Mouse (Mus musculus): ENCODE data around the gene Efhd2. TPM values are rescaled to one million over a fixed set of nuclear protein-coding genes. Genes with fewer than 3 reads are reported as not detected.

Gene Efhd2
- total RNA-seq, 1 experiment from 2014 or later, result 47.2 TPM

GRCm38 (mm10) chr4:141866933-141867490 is 7.7 kb downstream of the Efhd2 start:
- ATAC-seq (replicated peaks in 1 of 2; ENCODE audit: insufficient read depth in 1 of 2, low FRiP score in 2 of 2, low TSS enrichment in 1 of 2, low read depth in 1 of 2, poor library complexity in 2 of 2, severe bottlenecking in 2 of 2), result no peak

DNA sequence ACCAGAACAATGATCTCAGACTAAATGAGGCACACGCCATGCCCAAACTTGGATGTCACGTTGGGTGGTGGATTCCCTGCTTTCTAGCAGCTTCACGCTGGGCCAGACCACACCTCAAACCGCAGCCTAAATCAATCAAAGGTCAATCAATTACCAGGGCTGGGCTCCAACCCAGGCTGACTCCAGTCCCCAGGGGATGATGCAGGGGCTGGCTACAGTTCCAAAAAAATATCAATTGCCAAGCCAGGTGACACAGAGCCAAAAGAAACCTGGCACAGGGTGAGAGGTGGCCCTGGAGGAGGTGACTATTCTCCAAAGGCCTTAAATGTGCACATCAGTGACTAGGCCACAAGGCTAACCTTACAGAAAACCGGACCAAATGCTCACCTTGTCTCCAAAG is 9.1 kb downstream of the Efhd2 start:
- ATAC-seq (replicated peaks in 1 of 2; ENCODE audit: insufficient read depth in 1 of 2, low FRiP score in 2 of 2, low TSS enrichment in 1 of 2, low read depth in 1 of 2, poor library complexity in 2 of 2, severe bottlenecking in 2 of 2), result no peak

DNA sequence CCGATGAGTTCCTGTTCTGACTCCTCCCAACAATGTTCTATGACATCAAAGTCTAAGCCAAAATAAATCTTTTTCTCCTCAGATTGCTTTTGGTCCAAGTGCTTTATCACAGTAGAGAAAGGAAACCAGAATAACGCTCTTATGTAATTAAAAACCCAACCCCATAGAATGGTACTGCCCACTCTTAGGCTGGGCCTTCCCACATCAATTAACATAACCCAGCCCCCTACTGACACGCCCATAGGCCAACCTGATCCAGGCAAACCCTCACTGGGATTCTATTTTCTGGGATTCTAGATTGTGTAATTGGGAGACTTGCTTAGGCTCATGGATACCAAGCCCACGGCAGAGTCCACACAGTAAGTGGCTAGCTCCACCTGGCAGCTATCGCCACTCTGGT is 9.7 kb downstream of the Efhd2 start:
- ATAC-seq (replicated peaks in 1 of 2; ENCODE audit: insufficient read depth in 1 of 2, low FRiP score in 2 of 2, low TSS enrichment in 1 of 2, low read depth in 1 of 2, poor library complexity in 2 of 2, severe bottlenecking in 2 of 2), result no peak

DNA sequence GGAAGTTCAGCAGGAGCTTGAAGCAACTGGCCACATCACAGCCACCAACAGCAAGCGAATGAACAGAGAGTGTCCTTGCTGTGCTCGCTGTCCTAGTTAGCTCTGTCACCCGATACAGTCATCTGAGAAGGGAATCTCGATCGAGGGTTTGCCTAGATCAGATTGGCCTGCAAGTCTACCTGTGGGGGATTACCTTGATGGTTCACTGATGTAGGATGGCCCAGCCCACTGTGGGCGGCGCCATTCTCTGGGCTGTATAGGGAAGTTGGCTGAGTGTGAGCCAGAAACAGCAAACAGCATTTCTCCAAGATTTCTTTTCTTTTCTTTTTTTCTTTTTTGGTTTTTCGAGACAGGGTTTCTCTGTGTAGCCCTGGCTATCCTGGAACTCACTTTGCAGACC is 10.2 kb downstream of the Efhd2 start:
- ATAC-seq (replicated peaks in 1 of 2; ENCODE audit: insufficient read depth in 1 of 2, low FRiP score in 2 of 2, low TSS enrichment in 1 of 2, low read depth in 1 of 2, poor library complexity in 2 of 2, severe bottlenecking in 2 of 2), result no peak

DNA sequence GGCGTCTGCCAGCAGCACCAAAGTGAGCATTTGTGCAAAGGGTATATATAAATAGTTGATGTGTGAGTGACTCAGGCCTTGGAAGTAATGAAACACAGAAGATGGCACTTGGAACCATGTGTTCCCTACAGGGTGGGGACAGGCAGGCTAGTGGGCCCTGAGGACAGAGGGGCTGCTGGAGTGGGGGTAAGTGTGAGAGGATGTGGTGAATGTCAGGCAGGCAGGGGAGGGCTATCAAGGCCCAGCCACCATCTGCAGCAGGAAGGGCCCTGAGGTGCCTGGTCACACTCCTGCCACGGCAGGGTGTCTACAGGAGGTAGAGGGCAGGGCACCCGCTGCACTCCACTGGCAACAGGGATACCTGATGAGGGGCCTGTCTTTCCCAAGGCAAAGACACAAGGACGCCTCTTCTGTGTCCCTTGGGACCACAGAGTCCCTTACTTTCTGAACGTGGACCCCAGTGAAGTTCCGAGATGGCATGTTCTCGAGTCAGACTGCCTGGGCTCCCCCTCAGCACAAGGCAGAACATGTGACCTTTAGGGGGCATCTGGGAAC is 10.9 kb downstream of the Efhd2 start:
- ATAC-seq (replicated peaks in 1 of 2; ENCODE audit: insufficient read depth in 1 of 2, low FRiP score in 2 of 2, low TSS enrichment in 1 of 2, low read depth in 1 of 2, poor library complexity in 2 of 2, severe bottlenecking in 2 of 2), result peak; percentile 13 to 49; a peak in 2 of 4 replicates

DNA sequence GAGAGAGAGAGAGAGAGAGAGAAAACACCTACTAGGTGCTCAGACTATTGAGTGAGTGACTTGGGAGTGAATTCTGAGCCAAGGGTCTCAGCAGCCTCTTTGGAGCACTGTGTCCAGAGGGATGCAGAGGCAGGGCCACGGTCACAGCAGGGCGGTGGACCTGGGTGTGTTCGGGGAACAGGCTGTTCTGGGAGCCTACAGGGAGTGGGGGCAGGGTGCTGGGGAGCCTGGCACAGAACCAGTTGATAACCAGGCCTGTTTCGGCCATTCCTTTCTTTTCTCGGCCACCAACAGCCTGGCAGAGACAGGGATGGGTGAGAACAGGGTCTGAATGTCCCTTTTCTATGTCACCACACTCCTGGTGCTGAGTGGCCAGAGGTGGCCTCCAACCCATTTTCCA is 11.9 kb downstream of the Efhd2 start:
- no peak for ATAC-seq (replicated peaks in 1 of 2; ENCODE audit: insufficient read depth in 1 of 2, low FRiP score in 2 of 2, low TSS enrichment in 1 of 2, low read depth in 1 of 2, poor library complexity in 2 of 2, severe bottlenecking in 2 of 2)

GRCm38 (mm10) chr4:141861591-141862295 is 13.0 kb downstream of the Efhd2 start:
- 0 out of 4 replicates have a peak, but pooled peaks of 1 of the 2 experiments have one; percentile 23 for ATAC-seq (replicated peaks in 1 of 2; ENCODE audit: insufficient read depth in 1 of 2, low FRiP score in 2 of 2, low TSS enrichment in 1 of 2, low read depth in 1 of 2, poor library complexity in 2 of 2, severe bottlenecking in 2 of 2)

GRCm38 (mm10) chr4:141860246-141860841 is 14.4 kb downstream of the Efhd2 start:
- ATAC-seq (replicated peaks in 1 of 2; ENCODE audit: insufficient read depth in 1 of 2, low FRiP score in 2 of 2, low TSS enrichment in 1 of 2, low read depth in 1 of 2, poor library complexity in 2 of 2, severe bottlenecking in 2 of 2), result no peak

DNA sequence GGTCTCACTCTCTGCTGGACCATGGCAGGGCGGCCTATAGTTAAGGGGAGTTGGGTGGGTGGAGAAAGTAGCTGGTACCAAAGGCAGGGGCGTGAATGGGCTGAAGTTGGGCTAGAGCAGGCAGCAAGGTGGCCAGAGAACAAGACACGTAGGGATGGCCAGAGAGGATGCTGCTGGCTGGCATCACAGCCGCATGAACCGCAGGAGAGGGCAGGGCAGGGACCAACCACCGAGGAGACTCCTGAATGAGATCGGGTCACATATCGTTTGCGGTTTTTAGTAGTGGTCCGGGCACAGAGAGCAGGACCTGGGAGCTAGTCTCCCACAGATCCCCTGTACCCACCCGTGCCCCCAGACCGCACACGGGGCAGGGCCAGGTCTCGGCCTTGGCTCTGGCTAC is 15.4 kb downstream of the Efhd2 start:
- no peak for ATAC-seq (replicated peaks in 1 of 2; ENCODE audit: insufficient read depth in 1 of 2, low FRiP score in 2 of 2, low TSS enrichment in 1 of 2, low read depth in 1 of 2, poor library complexity in 2 of 2, severe bottlenecking in 2 of 2)

- ATAC-seq (replicated peaks in 1 of 2; ENCODE audit: insufficient read depth in 1 of 2, low FRiP score in 2 of 2, low TSS enrichment in 1 of 2, low read depth in 1 of 2, poor library complexity in 2 of 2, severe bottlenecking in 2 of 2), result no peak
These were observed 16.2 kb downstream of the Efhd2 start for GRCm38 (mm10) chr4:141858501-141858900.

DNA sequence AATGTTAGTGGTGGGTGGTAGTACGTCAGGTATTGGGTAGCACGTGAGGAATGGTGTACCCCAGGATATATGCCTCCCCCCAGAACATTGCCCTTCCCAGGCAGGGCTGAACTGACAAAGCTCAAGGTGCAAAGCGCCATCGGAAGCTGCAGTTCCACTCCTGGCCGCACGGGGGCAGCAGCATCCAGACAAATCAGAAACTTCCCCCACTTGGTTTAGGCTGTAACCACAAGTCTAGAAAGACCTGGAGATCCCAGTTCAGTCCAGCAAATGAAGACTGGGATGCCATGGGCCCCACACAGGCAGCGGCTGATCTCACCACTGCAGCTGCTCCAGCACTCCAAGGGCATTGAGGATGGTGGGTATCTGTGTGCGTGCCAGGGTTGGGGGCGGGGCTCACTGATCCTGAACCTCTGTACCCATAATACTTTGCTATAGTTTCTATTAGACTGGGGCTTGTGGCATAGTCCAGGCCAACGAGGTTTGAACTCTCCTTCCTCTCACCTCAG is 17.2 kb downstream of the Efhd2 start:
- ATAC-seq (replicated peaks in 1 of 2; ENCODE audit: insufficient read depth in 1 of 2, low FRiP score in 2 of 2, low TSS enrichment in 1 of 2, low read depth in 1 of 2, poor library complexity in 2 of 2, severe bottlenecking in 2 of 2), result peak; percentile 76 to 78

- ATAC-seq (replicated peaks in 1 of 2; ENCODE audit: insufficient read depth in 1 of 2, low FRiP score in 2 of 2, low TSS enrichment in 1 of 2, low read depth in 1 of 2, poor library complexity in 2 of 2, severe bottlenecking in 2 of 2), result no peak
These were observed 21.3 kb downstream of the Efhd2 start for GRCm38 (mm10) chr4:141853437-141853836.

DNA sequence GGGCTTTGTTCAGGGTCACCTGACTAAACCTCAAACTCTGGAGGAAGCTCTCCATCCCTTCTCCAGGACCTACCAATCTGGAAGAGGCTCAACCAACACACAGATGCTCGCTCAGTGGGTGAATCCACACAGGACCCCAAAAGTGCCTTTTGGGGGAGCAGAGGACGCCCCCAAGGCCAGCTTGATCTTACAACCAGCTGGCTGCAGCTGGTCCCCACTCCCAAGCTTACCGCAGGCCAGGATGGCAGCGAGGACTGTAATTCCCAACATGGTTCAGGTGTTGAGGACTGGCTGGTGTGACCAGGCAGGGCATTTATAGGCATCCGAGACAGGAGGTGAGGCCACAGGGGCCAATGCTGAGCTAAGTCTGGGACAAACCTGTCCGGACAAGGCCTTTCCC is 28.7 kb downstream of the Efhd2 start, which contains the start of gene Ctrc:
Gene Ctrc (minus strand): TSS at position 361 of the 400 bp plus-strand sequence.
- no peak for ATAC-seq (replicated peaks in 1 of 2; ENCODE audit: insufficient read depth in 1 of 2, low FRiP score in 2 of 2, low TSS enrichment in 1 of 2, low read depth in 1 of 2, poor library complexity in 2 of 2, severe bottlenecking in 2 of 2)

- ATAC-seq (replicated peaks in 1 of 2; ENCODE audit: insufficient read depth in 1 of 2, low FRiP score in 2 of 2, low TSS enrichment in 1 of 2, low read depth in 1 of 2, poor library complexity in 2 of 2, severe bottlenecking in 2 of 2), result no peak
These were observed 40.1 kb downstream of the Efhd2 start for GRCm38 (mm10) chr4:141834536-141835095.

- no peak for ATAC-seq (replicated peaks in 1 of 2; ENCODE audit: insufficient read depth in 1 of 2, low FRiP score in 2 of 2, low TSS enrichment in 1 of 2, low read depth in 1 of 2, poor library complexity in 2 of 2, severe bottlenecking in 2 of 2)
These were observed 40.8 kb downstream of the Efhd2 start for GRCm38 (mm10) chr4:141833911-141834310.

DNA sequence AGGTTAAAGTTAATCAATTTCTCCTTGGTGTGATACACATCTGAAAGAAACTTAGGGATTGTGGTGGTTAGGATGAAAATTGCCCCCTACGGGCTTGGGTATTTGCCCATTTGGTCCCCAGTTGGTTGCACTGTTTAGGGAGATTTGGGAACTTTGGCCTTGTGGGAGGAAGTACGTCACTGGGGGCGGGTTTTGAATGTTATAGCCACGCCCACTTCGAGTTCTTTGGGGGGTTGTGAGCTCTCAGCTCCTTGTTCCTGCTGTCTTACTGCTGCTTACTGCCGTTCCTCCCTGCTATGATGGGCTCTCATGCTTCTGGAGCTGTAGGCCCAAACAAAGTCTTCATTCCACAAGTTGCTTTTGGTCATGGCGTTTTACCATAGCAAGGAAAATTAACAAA is 43.4 kb downstream of the Efhd2 start:
- no peak for ATAC-seq (replicated peaks in 1 of 2; ENCODE audit: insufficient read depth in 1 of 2, low FRiP score in 2 of 2, low TSS enrichment in 1 of 2, low read depth in 1 of 2, poor library complexity in 2 of 2, severe bottlenecking in 2 of 2)

- no peak for ATAC-seq (replicated peaks in 1 of 2; ENCODE audit: insufficient read depth in 1 of 2, low FRiP score in 2 of 2, low TSS enrichment in 1 of 2, low read depth in 1 of 2, poor library complexity in 2 of 2, severe bottlenecking in 2 of 2)
These were observed 44.3 kb downstream of the Efhd2 start for GRCm38 (mm10) chr4:141830381-141830780.

DNA sequence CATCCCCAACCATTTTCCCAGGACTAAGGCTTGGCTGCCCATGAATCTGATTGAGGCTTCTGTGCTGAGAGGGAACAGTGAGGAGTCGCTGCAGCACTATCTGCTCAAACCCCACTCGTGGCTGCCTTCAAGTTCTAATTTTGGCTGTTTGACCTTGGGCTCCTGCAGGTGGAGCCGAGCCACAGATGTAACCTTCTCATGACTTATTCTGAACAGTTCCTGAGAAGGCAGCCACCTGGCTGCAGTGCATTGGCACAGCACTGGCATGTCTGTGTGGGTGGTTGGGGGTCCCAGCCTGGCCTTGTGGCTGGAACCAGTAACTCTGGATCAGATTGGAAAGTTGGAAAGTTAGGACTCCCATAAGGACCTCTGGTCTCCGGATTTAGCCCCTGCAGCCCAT is 46.5 kb downstream of the Efhd2 start:
- no peak for ATAC-seq (replicated peaks in 1 of 2; ENCODE audit: insufficient read depth in 1 of 2, low FRiP score in 2 of 2, low TSS enrichment in 1 of 2, low read depth in 1 of 2, poor library complexity in 2 of 2, severe bottlenecking in 2 of 2)

Data from hematopoietic stem cell, adult 5-6 weeks (primary cell).